Mouse (Mus musculus) forebrain, embryonic 14.5 days (tissue): Measurements from ENCODE around the gene Ddx52. TPM values are rescaled to one million over a fixed set of nuclear protein-coding genes. Genes with fewer than 3 reads are reported as not detected.

Experiments
- ATAC-seq: fragments of 200-750 bp; cut with Nextera tagmentation; 2 replicates; pipeline ENCODE4 v1.8.0; 2017; ENCODE audit warnings: mild to moderate bottlenecking, moderate library complexity
- DNase-seq: peaks from one replicate; pipeline ENCODE4 v3.0.0-alpha.2; 2015; ENCODE audit warnings: low spot score
- H3K27ac ChIP-seq: fragments of 300-500 bp; sonication (generic); 2 replicates; pipeline ENCODE4 v1.5.1; 2014; ENCODE audit warnings: low read depth, mild to moderate bottlenecking, control low read depth, low read length, moderate library complexity
- H3K27me3 ChIP-seq: fragments of 300-500 bp; sonication (generic); replicated peaks from 2 replicates; pipeline ENCODE4 v1.6.1; 2014; ENCODE audit warnings: low read length, control low read depth, mixed read lengths; ENCODE audit not compliant: control insufficient read depth, insufficient read depth
- H3K36me3 ChIP-seq: fragments of 300-500 bp; sonication (generic); 2 replicates; pipeline ENCODE4 v1.6.1; 2014; ENCODE audit warnings: low read length, control low read depth; ENCODE audit not compliant: control insufficient read depth, insufficient read depth
- H3K4me1 ChIP-seq: fragments of 300-500 bp; sonication (generic); 2 replicates; pipeline ENCODE4 v1.6.1; 2014; ENCODE audit warnings: antibody characterized with exemption, low read length, control low read depth; ENCODE audit not compliant: control insufficient read depth, insufficient read depth
- H3K4me2 ChIP-seq: fragments of 300-500 bp; sonication (generic); 2 replicates; pipeline ENCODE4 v1.6.1; 2014; ENCODE audit warnings: mild to moderate bottlenecking, control low read depth, low read length
- H3K4me3 ChIP-seq: fragments of 300-500 bp; sonication (generic); 2 replicates; pipeline ENCODE4 v1.5.1; 2014; ENCODE audit warnings: low read depth, low read length, control low read depth
- H3K9ac ChIP-seq: fragments of 300-500 bp; sonication (generic); 2 replicates; pipeline ENCODE4 v1.6.1; 2014; ENCODE audit warnings: mild to moderate bottlenecking, low read length, control low read depth, moderate library complexity
- H3K9me3 ChIP-seq: fragments of 300-500 bp; sonication (generic); replicated peaks from 2 replicates; pipeline ENCODE4 v1.6.1; 2016; ENCODE audit warnings: low read length, control low read depth, mixed read lengths; ENCODE audit not compliant: control insufficient read depth
- WGBS: fragments of 180-500 bp; shearing (Covaris S2); extraction: QIAGEN DNeasy Blood & Tissue Kit; methylation state at CpG from one replicate; pipeline ENCODE4 v1.1.7; 2014; 5-methylcytosine and 5-hydroxymethylcytosine counted together
- polyA plus RNA-seq: library from polyadenylated mRNA; unstranded; fragments of >200 nt; fragmentation: Nextera tagmentation; extraction: Ambion mirVana; gene quantifications from 2 replicates; pipeline ENCODE4 v1.2.1, GENCODE M21; 2014

Ddx52 gene
- polyA plus RNA-seq: 32.6 and 33.7 TPM in 2 replicates

DNA sequence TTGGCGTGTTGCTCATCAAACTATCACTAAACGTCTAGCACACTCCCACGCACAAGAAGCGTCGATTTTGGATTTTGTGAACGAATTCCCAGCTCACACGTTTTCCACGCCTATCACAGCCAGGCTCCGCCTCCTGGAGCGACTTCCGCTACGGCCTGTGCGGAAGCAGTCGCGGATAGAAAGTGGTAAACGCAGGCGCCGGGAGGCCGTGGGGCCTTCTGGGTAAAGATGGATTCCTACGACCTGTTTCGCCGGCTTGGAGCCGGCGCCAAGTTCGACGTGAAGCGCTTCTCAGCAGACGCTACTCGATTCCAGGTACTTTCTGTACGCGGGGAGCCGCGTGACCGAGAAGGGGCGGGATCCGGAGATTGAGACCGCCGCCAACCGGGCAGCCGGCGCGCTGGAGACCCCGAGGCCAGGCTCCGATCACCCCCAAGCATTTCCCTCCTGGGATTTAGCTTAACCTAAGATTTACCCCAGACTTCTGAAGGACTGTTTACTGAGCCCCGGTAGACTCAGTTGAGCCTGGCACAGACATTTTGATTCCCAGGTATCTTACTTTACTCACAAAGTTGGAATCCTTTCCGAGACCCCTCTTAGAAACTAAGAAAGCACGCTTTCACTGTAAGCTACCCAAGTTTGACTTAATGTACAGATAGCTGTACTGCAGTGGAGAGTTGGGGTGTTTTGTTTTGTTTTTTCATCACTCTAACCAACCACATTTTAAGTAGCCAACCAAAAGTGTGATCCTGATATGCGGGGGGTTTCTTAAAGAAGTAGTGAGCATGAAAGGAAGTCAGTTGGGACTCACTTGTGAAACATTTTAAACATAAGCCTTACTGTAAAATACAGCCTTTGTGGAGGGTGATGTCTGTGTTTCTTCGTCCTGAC, at the start of gene Ddx52:
Gene Ddx52 (plus strand): TSS at position 113 of the 891 bp plus-strand sequence.
- Histone ChIP-seq H3K27me3 (no peaks in the 10 kb centered on the region; the same call in 1 of the 2 replicates), H3K27ac (peak within 1 kb of the TSS; percentile 27; the same call in 1 of the 2 replicates), H3K4me2 (peak within 1 kb of the TSS; percentile 56), H3K9me3 (no peaks in the 10 kb centered on the region), H3K36me3 (peaks cover 33% of the 10 kb centered on the region), H3K4me1 (0 out of 2 replicates have a peak, but pooled peaks cover 6% of the 10 kb centered on the region), H3K9ac (peak within 1 kb of the TSS; percentile 81), H3K4me3 (peak within 1 kb of the TSS; percentile 57)
- WGBS: under 1% methylated on average over 49 of the region's 49 CpGs
- DNase-seq: peak; percentile 96
- ATAC-seq: peak; percentile 99

DNA sequence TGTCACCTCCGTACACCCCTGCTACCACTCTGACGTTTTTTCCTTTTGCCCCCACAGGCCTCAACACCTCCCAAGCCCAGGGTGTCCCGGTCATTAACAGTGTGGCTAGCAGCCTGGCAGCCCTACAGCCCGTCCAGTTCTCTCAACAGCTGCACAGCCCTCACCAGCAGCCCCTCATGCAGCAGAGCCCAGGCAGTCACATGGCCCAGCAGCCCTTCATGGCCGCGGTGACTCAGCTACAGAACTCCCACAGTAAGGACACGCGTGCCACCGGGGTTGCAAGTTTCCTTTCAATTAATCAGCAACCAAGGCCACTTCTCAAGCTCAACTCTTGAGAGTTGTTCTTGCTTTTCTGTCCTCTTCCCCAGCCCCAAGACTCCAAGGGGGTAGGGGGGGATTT, 48.5 kb upstream of the Ddx52 start:
- Histone ChIP-seq H3K4me2 (no peak overlapping the region), H3K9ac (no peak overlapping the region), H3K4me1 (no peaks in the 10 kb centered on the region), H3K27me3 (no peaks in the 10 kb centered on the region), H3K27ac (no peak overlapping the region), H3K9me3 (no peaks in the 10 kb centered on the region), H3K36me3 (no peaks in the 10 kb centered on the region), H3K4me3 (no peak overlapping the region)
- no peak for ATAC-seq
- DNase-seq: no peak
- WGBS: 83% methylated on average over 9 of the region's 9 CpGs

DNA sequence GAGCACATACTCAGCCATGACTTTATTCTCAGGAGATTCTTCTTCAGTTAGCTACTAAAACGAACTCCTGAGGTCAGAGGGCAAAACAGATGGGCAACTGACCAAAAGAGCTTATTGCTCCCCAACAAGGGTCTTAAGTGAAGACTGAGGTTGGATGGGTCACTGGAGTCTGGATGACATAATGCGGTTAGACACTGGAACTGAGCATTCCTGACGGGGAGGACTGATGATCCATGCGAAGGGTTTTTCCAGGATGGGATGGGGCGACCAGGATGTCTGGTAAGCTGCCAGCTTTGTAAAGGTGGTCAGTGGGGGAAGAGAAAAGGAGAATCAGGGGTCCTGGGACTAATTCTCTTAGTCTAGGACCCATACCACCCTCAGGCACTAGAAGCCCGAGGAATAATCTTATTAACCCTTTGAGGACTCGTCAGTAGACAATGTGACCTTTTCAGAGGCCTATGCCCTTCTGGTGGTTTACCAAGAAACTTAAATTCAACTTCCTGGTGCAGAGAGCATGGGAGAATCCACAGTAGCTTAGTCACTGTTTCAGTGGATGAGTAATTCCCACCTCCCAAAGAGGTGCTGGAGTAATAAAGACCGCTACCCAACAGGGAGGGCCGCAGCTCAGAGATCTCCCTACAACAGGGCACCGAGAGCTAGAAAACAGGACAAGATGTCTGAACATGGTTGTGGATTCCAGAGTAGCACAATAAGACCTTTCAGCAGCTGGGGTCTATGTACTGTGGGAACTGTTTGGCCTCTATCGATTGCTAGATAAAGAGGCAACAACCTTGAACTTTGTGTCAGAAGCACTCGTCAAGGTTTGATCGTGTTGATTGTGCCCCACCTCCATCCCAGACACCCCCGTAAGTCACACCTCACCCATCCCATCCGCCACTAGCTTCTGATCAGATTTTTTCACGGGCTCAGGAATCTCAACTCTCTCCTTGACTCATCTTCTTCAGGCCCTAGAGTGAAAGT, 45.1 kb upstream of the Ddx52 start:
- 84% methylated on average over 16 of the region's 16 CpGs for WGBS
- H3K4me3 ChIP-seq: no peak overlapping the region
- H3K27me3 ChIP-seq: no peaks in the 10 kb centered on the region
- no peak overlapping the region for H3K27ac ChIP-seq
- no peak overlapping the region for H3K4me2 ChIP-seq
- H3K9me3 ChIP-seq: no peaks in the 10 kb centered on the region
- no peak for ATAC-seq
- H3K9ac ChIP-seq: no peak overlapping the region
- no peak for DNase-seq
- no peaks in the 10 kb centered on the region for H3K36me3 ChIP-seq
- H3K4me1 ChIP-seq: no peaks in the 10 kb centered on the region

DNA sequence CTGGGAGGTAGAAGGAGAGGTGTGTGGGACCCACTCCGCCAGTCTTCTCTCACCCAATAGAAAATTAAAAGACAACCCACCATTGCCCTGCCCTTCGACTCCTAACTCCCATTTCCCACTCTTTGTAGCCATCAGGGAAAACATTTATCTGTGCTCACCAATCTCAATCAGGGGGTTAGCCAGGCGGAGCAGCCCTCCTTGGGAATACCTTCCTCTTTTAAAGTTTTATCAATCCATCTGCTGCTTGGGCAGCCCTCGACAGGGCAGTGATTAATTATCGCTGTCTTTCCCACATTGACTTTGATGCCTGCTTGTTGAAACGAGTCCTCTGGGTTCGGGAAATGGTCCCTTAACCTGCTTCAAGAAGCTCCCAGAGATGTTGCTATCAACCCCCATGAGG, 44.3 kb upstream of the Ddx52 start:
- no peak for ATAC-seq
- no peaks in the 10 kb centered on the region for H3K4me1 ChIP-seq
- H3K36me3 ChIP-seq: no peaks in the 10 kb centered on the region
- no peaks in the 10 kb centered on the region for H3K27me3 ChIP-seq
- DNase-seq: no peak
- WGBS: 89% methylated on average over 7 of the region's 7 CpGs
- H3K4me3 ChIP-seq: no peak overlapping the region
- no peaks in the 10 kb centered on the region for H3K9me3 ChIP-seq
- no peak overlapping the region for H3K27ac ChIP-seq
- H3K4me2 ChIP-seq: no peak overlapping the region
- H3K9ac ChIP-seq: no peak overlapping the region

DNA sequence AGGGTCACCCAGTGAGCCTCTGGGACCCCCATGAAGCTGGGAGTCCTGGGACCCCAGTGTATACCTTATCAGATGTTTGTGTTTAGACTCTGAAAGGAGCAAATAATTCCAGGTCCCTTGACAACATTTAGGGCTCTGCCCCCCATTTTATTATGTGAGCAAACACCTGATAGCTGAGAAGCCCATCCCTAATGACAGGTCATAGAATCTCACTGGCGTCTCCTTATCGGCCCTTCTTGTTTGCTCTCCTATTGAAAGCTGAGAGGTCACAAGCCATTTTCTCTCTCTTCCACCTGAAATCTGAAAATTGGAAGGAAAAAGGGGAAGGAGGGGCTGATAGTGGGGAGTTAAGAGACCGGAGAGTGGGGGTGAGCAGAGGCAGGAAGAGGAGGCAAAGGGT, 39.0 kb upstream of the Ddx52 start:
- H3K27ac ChIP-seq: no peak overlapping the region
- H3K4me2 ChIP-seq: no peak overlapping the region
- no peaks in the 10 kb centered on the region for H3K4me1 ChIP-seq
- WGBS: 90% methylated on average over 3 of the region's 3 CpGs
- H3K9me3 ChIP-seq: no peaks in the 10 kb centered on the region
- ATAC-seq (no peak), DNase-seq (no peak)
- no peaks in the 10 kb centered on the region for H3K27me3 ChIP-seq
- H3K36me3 ChIP-seq: no peaks in the 10 kb centered on the region
- no peak overlapping the region for H3K4me3 ChIP-seq
- no peak overlapping the region for H3K9ac ChIP-seq

DNA sequence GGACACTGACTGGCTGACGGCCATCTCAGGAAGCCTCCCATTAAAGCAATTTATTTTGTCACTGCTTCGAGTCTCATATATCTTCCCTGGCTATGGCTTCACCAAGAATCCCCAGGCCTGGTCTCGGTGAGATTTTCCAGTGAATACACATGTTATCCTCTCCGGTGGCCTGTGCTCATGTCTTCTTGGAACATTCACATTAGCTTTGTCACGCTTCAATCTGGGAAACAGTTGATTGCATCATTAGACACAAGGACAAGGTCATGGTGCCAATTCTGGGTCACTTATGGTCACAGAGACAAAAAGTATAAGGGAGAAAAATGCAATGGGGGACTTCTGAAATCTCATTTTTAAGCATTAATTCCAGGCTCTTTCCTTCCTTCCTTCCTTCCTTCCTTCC, 36.1 kb upstream of the Ddx52 start:
- no peaks in the 10 kb centered on the region for H3K27me3 ChIP-seq
- ATAC-seq (no peak), DNase-seq (no peak)
- no peaks in the 10 kb centered on the region for H3K4me1 ChIP-seq
- H3K4me3 ChIP-seq: no peak overlapping the region
- H3K4me2 ChIP-seq: no peak overlapping the region
- no peak overlapping the region for H3K27ac ChIP-seq
- no peaks in the 10 kb centered on the region for H3K36me3 ChIP-seq
- H3K9ac ChIP-seq: no peak overlapping the region
- 80% methylated on average over 5 of the region's 5 CpGs for WGBS
- H3K9me3 ChIP-seq: no peaks in the 10 kb centered on the region

DNA sequence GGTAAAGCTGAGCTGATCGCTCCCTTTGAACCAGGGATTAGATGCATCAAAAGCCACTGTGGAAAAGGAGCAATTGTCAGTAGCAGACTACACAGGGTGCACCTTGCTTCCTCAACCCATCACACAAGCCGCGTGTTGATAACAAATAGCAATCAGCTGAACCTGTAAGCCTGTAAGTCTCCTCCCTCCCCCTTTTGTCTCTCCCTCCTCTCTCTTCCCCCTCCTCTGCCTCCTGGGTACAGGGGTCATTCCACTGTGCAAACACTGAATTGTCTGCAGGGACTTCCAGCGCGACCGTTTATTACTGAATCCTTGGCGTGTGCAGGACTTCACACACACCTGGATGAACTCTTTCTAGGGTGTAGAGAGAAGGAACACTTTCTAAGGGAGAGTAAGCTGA, 33.5 kb upstream of the Ddx52 start:
- ATAC-seq (no peak), DNase-seq (no peak)
- no peak overlapping the region for H3K9ac ChIP-seq
- no peak overlapping the region for H3K4me2 ChIP-seq
- no peaks in the 10 kb centered on the region for H3K27me3 ChIP-seq
- WGBS: 17% methylated on average over 7 of the region's 7 CpGs
- H3K27ac ChIP-seq: no peak overlapping the region
- no peaks in the 10 kb centered on the region for H3K4me1 ChIP-seq
- H3K9me3 ChIP-seq: no peaks in the 10 kb centered on the region
- H3K36me3 ChIP-seq: no peaks in the 10 kb centered on the region
- H3K4me3 ChIP-seq: no peak overlapping the region

DNA sequence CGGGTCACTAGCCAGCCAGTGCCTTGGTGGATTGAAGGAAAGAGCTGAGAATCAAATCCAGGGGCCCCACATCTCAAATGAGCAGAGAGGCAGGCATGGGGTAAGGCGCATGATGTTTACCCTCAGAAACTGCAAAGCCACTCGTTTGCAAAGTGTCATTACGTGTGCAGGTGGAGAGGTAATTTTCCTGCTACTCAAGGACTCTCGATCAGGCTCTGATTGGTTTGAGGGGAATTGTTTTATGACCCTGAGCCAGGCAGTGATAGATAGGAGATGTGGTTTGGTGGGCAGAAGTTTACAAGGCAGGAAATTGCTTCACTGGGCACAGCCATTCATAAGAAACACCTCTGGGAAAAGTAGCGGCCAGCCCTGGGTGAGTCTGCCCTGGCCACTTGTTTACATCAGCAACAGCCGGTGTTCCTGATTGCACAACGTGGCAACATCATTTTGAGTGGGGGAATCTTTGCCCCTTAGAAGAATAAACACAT, 28.0 kb upstream of the Ddx52 start:
- no peak overlapping the region for H3K9ac ChIP-seq
- DNase-seq: no peak
- WGBS: 81% methylated on average over 8 of the region's 8 CpGs

More for the DNA sequence above, 28.0 kb upstream of the Ddx52 start:
- H3K4me2 ChIP-seq: no peak overlapping the region
- no peaks in the 10 kb centered on the region for H3K27me3 ChIP-seq
- ATAC-seq: no peak
- no peaks in the 10 kb centered on the region for H3K9me3 ChIP-seq
- H3K27ac ChIP-seq: no peak overlapping the region
- no peaks in the 10 kb centered on the region for H3K4me1 ChIP-seq
- H3K36me3 ChIP-seq: no peaks in the 10 kb centered on the region
- H3K4me3 ChIP-seq: no peak overlapping the region
